In genomic region chr19:58460361-58461022, GRCm38 (mm10) we compare ENCODE assay signal across 23 mouse cellular contexts. TPM values are rescaled to one million over a fixed set of nuclear protein-coding genes. Genes with fewer than 3 reads are reported as not detected.
DNase-seq lines count a peak whose midpoint lies in the region; ATAC-seq and TF ChIP-seq lines count a peak whose summit lies in the region.
"Had no signal": no experiment of that assay in that cellular context is flagged by ENCODE, and none has a peak within 500 bp of the region (broad histone marks: within the 10 kb centered on the region; RNA-seq: fewer than 3 reads in every experiment).

No protein-coding gene starts in this region.

- H3K9me3 ChIP-seq in forebrain, embryonic 11.5 days (ENCODE audit: control insufficient read depth, low read length), result no peaks in the 10 kb centered on the region
- H3K9me3 ChIP-seq in forebrain, embryonic 16.5 days (ENCODE audit: control insufficient read depth, low read length), result no peaks in the 10 kb centered on the region
- H3K9me3 ChIP-seq in embryonic facial prominence, embryonic 14.5 days (ENCODE audit: control insufficient read depth, low read length), result no peaks in the 10 kb centered on the region
- H3K9me3 ChIP-seq in hindbrain, postnatal 0 days (ENCODE audit: low read length), result no peaks in the 10 kb centered on the region
- H3K9me3 ChIP-seq: embryonic facial prominence, embryonic 13.5 days; heart, embryonic 10.5 days; liver, embryonic 12.5 days; lung, embryonic 15.5 days; neural tube, embryonic 12.5 days had no signal

- no peak overlapping the region for H3K27ac ChIP-seq in forebrain, embryonic 11.5 days (ENCODE audit: low read depth, low read length)
- no peak overlapping the region for H3K27ac ChIP-seq in forebrain, embryonic 16.5 days (ENCODE audit: low read length)
- H3K27ac ChIP-seq in embryonic facial prominence, embryonic 14.5 days (replicated peaks; ENCODE audit: low read depth, low read length), result no peak overlapping the region
- no peak overlapping the region for H3K27ac ChIP-seq in hindbrain, postnatal 0 days
- H3K27ac ChIP-seq: embryonic facial prominence, embryonic 13.5 days; heart, embryonic 10.5 days; liver, embryonic 12.5 days; lung, embryonic 15.5 days; neural tube, embryonic 12.5 days had no signal

- no peak overlapping the region; the same call in 1 of the 2 replicates for H3K4me2 ChIP-seq in forebrain, embryonic 11.5 days (ENCODE audit: low read depth, low read length, severe bottlenecking)
- no peak overlapping the region; the same call in 1 of the 2 replicates for H3K4me2 ChIP-seq in forebrain, embryonic 16.5 days (ENCODE audit: low read length)
- no peak overlapping the region for H3K4me2 ChIP-seq in embryonic facial prominence, embryonic 14.5 days (ENCODE audit: low read depth, low read length)
- no peak overlapping the region for H3K4me2 ChIP-seq in hindbrain, postnatal 0 days (ENCODE audit: low read depth, low read length)
- H3K4me2 ChIP-seq: embryonic facial prominence, embryonic 13.5 days; liver, embryonic 12.5 days; lung, embryonic 15.5 days; neural tube, embryonic 12.5 days had no signal

- H3K9ac ChIP-seq in forebrain, embryonic 11.5 days (ENCODE audit: low read length), result no peak overlapping the region
- no peak overlapping the region for H3K9ac ChIP-seq in forebrain, embryonic 16.5 days (replicated peaks; ENCODE audit: low read depth, low read length)
- no peak overlapping the region for H3K9ac ChIP-seq in embryonic facial prominence, embryonic 14.5 days (ENCODE audit: low read depth, low read length)
- no peak overlapping the region for H3K9ac ChIP-seq in hindbrain, postnatal 0 days (replicated peaks; ENCODE audit: low read length)
- H3K9ac ChIP-seq: embryonic facial prominence, embryonic 13.5 days; liver, embryonic 12.5 days; lung, embryonic 15.5 days; neural tube, embryonic 12.5 days had no signal

- H3K4me3 ChIP-seq in forebrain, embryonic 11.5 days (ENCODE audit: low read depth, low read length), result no peak overlapping the region
- H3K4me3 ChIP-seq in forebrain, embryonic 16.5 days (replicated peaks; ENCODE audit: low read length), result no peak overlapping the region
- H3K4me3 ChIP-seq in embryonic facial prominence, embryonic 14.5 days (ENCODE audit: low read depth, low read length), result no peak overlapping the region
- H3K4me3 ChIP-seq in hindbrain, postnatal 0 days (ENCODE audit: low read length), result no peak overlapping the region
- H3K4me3 ChIP-seq: embryonic facial prominence, embryonic 13.5 days; heart, embryonic 10.5 days; liver, embryonic 12.5 days; lung, embryonic 15.5 days; neural tube, embryonic 12.5 days had no signal

- peaks cover 16% of the 10 kb centered on the region; the same call in 1 of the 2 replicates for H3K27me3 ChIP-seq in forebrain, embryonic 11.5 days (ENCODE audit: control insufficient read depth, insufficient read depth, low read length)
- H3K27me3 ChIP-seq in forebrain, embryonic 16.5 days (replicated peaks; ENCODE audit: control insufficient read depth, insufficient read depth, low read length), result peaks cover 3% of the 10 kb centered on the region
- peaks cover 31% of the 10 kb centered on the region for H3K27me3 ChIP-seq in embryonic facial prominence, embryonic 14.5 days (replicated peaks; ENCODE audit: control insufficient read depth, insufficient read depth, low read length)
- no peaks in the 10 kb centered on the region for H3K27me3 ChIP-seq in hindbrain, postnatal 0 days (ENCODE audit: insufficient read depth, low read length)
- H3K27me3 ChIP-seq: neural tube, embryonic 12.5 days had no signal

- WGBS in forebrain, embryonic 11.5 days, result 5% methylated on average over 13 of the region's 13 CpGs
- WGBS in forebrain, embryonic 16.5 days, result 6% methylated on average over 13 of the region's 13 CpGs
- WGBS in embryonic facial prominence, embryonic 14.5 days, result 41% methylated on average over 13 of the region's 13 CpGs
- 23% methylated on average over 13 of the region's 13 CpGs for WGBS in hindbrain, postnatal 0 days

- no peaks in the 10 kb centered on the region for H3K36me3 ChIP-seq in forebrain, embryonic 11.5 days (ENCODE audit: control insufficient read depth, insufficient read depth, low read length)
- H3K36me3 ChIP-seq in forebrain, embryonic 16.5 days (ENCODE audit: control insufficient read depth, insufficient read depth), result no peaks in the 10 kb centered on the region
- H3K36me3 ChIP-seq in embryonic facial prominence, embryonic 14.5 days (ENCODE audit: control insufficient read depth, insufficient read depth, low read length), result no peaks in the 10 kb centered on the region
- no peaks in the 10 kb centered on the region for H3K36me3 ChIP-seq in hindbrain, postnatal 0 days (ENCODE audit: insufficient read depth, low read length)
- H3K36me3 ChIP-seq: embryonic facial prominence, embryonic 13.5 days; heart, embryonic 10.5 days; liver, embryonic 12.5 days; lung, embryonic 15.5 days; neural tube, embryonic 12.5 days had no signal

- 0 out of 2 replicates have a peak, but pooled peaks have one; percentile 32 for ATAC-seq in forebrain, embryonic 11.5 days (replicated peaks; ENCODE audit: low FRiP score)
- ATAC-seq in forebrain, embryonic 16.5 days, result no peak
- peak; percentile 22; the same call in 1 of the 2 replicates for ATAC-seq in embryonic facial prominence, embryonic 14.5 days (ENCODE audit: low read depth)
- no peak for ATAC-seq in hindbrain, postnatal 0 days
- no peak for ATAC-seq in megakaryocyte progenitor cell, adult 5-6 weeks (replicated peaks; ENCODE audit: poor library complexity)
- ATAC-seq: liver, embryonic 12.5 days had no signal

- TF ChIP-seq CTCF in hindbrain, postnatal 0 days (IDR thresholded peaks at IDR 0.05; ENCODE audit: low read depth), result no peak

- peaks cover 7% of the 10 kb centered on the region; the same call in 1 of the 2 replicates for H3K4me1 ChIP-seq in forebrain, embryonic 11.5 days (replicated peaks; ENCODE audit: control insufficient read depth, insufficient read depth, low read length)
- peaks cover 21% of the 10 kb centered on the region for H3K4me1 ChIP-seq in forebrain, embryonic 16.5 days (replicated peaks; ENCODE audit: control insufficient read depth, insufficient read depth, low read length)
- peaks cover 12% of the 10 kb centered on the region for H3K4me1 ChIP-seq in embryonic facial prominence, embryonic 14.5 days (ENCODE audit: control insufficient read depth, insufficient read depth, low read length)
- H3K4me1 ChIP-seq in hindbrain, postnatal 0 days (ENCODE audit: insufficient read depth, low read length), result 0 out of 2 replicates have a peak, but pooled peaks cover 2% of the 10 kb centered on the region
- H3K4me1 ChIP-seq: liver, embryonic 12.5 days had no signal

- DNase-seq in forebrain, embryonic 11.5 days (ENCODE audit: low spot score), result peak; percentile 59
- peak; percentile 18 for DNase-seq in brain, adult 2 months (ENCODE audit: low read depth, low spot score)
- peak; percentile 59 for DNase-seq in embryonic facial prominence, embryonic 14.5 days (ENCODE audit: low spot score)
- peak; percentile 18 for DNase-seq in hindbrain, postnatal 0 days (ENCODE audit: low spot score)
- DNase-seq in left cerebral cortex, adult 11 months (ENCODE audit: low spot score), result no peak
- DNase-seq in lung, postnatal 14 days, result no peak
- DNase-seq: adrenal gland, postnatal 36 days; cerebellum, postnatal 10 days; gastrocnemius, postnatal 14 days; kidney, adult 11 months; kidney, postnatal 14 days; left cerebral cortex, postnatal 4 days; thymus, postnatal 36 days had no signal

RNA-seq across cellular contexts. Expression of gene Gfra1, which starts 4.8 kb away (rescaled TPM):
- 9.6 and 10.0 TPM in 2 replicates for polyA plus RNA-seq in forebrain, embryonic 11.5 days (2014; fragmentation: Nextera tagmentation; extraction: Ambion mirVana)
- polyA plus RNA-seq in forebrain, embryonic 16.5 days (2015; fragmentation: Nextera tagmentation; extraction: Ambion mirVana), result 12.5 and 17.3 TPM in 2 replicates
- polyA plus RNA-seq in embryonic facial prominence, embryonic 14.5 days (2014; fragmentation: Nextera tagmentation; extraction: Ambion mirVana), result 22.5 and 25.0 TPM in 2 replicates
- total RNA-seq in hindbrain, postnatal 0 days (2014; rRNA removed), result 59.8 and 63.9 TPM in 2 replicates
- polyA plus RNA-seq in hindbrain, postnatal 0 days (2015; fragmentation: Nextera tagmentation; extraction: Ambion mirVana), result 31.4 and 32.3 TPM in 2 replicates
- total RNA-seq in megakaryocyte progenitor cell, adult 5-6 weeks (2015), result 0.20 TPM in 1 of 2 replicates, not detected in the other
- total RNA-seq in megakaryocyte progenitor cell, adult 5-6 weeks (2017), result 0.03 and 0.08 TPM in 2 replicates

RNA-seq across cellular contexts. Expression of gene Ccdc172, which starts 51.3 kb away (rescaled TPM):
- not detected in 2 replicates for polyA plus RNA-seq in forebrain, embryonic 11.5 days (2014; fragmentation: Nextera tagmentation; extraction: Ambion mirVana)
- polyA plus RNA-seq in forebrain, embryonic 16.5 days (2015; fragmentation: Nextera tagmentation; extraction: Ambion mirVana), result not detected in 2 replicates
- not detected in 2 replicates for polyA plus RNA-seq in embryonic facial prominence, embryonic 14.5 days (2014; fragmentation: Nextera tagmentation; extraction: Ambion mirVana)
- not detected in 2 replicates for total RNA-seq in hindbrain, postnatal 0 days (2014; rRNA removed)
- not detected in 2 replicates for polyA plus RNA-seq in hindbrain, postnatal 0 days (2015; fragmentation: Nextera tagmentation; extraction: Ambion mirVana)
- total RNA-seq in megakaryocyte progenitor cell, adult 5-6 weeks (2015), result not detected in 2 replicates
- total RNA-seq in megakaryocyte progenitor cell, adult 5-6 weeks (2017), result not detected in 2 replicates
- total RNA-seq: adrenal gland, postnatal 36 days; gastrocnemius, postnatal 14 days; heart, postnatal 25 days; left cerebral cortex, postnatal 4 days; megakaryocyte, adult 5-6 weeks had no signal
- polyA plus RNA-seq: embryonic facial prominence, embryonic 13.5 days; heart, embryonic 10.5 days; liver, embryonic 12.5 days; lung, embryonic 15.5 days; neural tube, embryonic 12.5 days; small intestine, adult 2 months had no signal

Comparison
In these comparisons a context has a peak if more than half of its experiments do, and no peak if none do; other contexts are left out.
1. ATAC-seq: peak in forebrain, embryonic 11.5 days (single experiment) and embryonic facial prominence, embryonic 14.5 days (single experiment); none in forebrain, embryonic 16.5 days (single experiment), hindbrain, postnatal 0 days (single experiment) and megakaryocyte progenitor cell, adult 5-6 weeks (single experiment).
2. DNase-seq: peak in forebrain, embryonic 11.5 days (single experiment), brain, adult 2 months (single experiment), embryonic facial prominence, embryonic 14.5 days (single experiment) and hindbrain, postnatal 0 days (single experiment); none in left cerebral cortex, adult 11 months (single experiment) and lung, postnatal 14 days (single experiment).